Mouse (Mus musculus) E14TG2a.4 (cell line): ENCODE data around the gene Hydin.
A peak's percentile ranks its signal among the peaks of the same experiment; 100 is the strongest.

ENCODE experiments used
- H3K27me3 ChIP-seq: 2 replicates; pipeline ENCODE4 v1.6.1; 2014; ENCODE audit warnings: low read length, control low read depth; ENCODE audit not compliant: insufficient read depth
- H3K36me3 ChIP-seq: 2 replicates; pipeline ENCODE4 v1.6.1; 2014; ENCODE audit warnings: low read length, control low read depth; ENCODE audit not compliant: insufficient read depth
- H3K4me1 ChIP-seq: replicated peaks from 2 replicates; pipeline ENCODE4 v1.6.1; 2014; ENCODE audit warnings: low read depth, low read length, control low read depth
- H3K4me3 ChIP-seq: replicated peaks from 2 replicates; pipeline ENCODE4 v1.5.1; 2014; ENCODE audit warnings: mild to moderate bottlenecking, low read length
- H3K9me3 ChIP-seq: 2 replicates; pipeline ENCODE4 v1.6.1; 2014; ENCODE audit warnings: low read length, control low read depth
- CTCF ChIP-seq: conservative IDR thresholded peaks from 2 replicates; pipeline ENCODE4 v1.5.1; 2014; ENCODE audit warnings: low read length
- NANOG ChIP-seq: IDR thresholded peaks from 2 replicates; pipeline ENCODE4 v1.6.1; 2014; ENCODE audit warnings: borderline replicate concordance, low read length, mixed read lengths
- POU5F1 ChIP-seq: IDR thresholded peaks from 2 replicates; pipeline ENCODE4 v1.6.1; 2014; ENCODE audit warnings: low read length, borderline replicate concordance

The Hydin gene

DNA sequence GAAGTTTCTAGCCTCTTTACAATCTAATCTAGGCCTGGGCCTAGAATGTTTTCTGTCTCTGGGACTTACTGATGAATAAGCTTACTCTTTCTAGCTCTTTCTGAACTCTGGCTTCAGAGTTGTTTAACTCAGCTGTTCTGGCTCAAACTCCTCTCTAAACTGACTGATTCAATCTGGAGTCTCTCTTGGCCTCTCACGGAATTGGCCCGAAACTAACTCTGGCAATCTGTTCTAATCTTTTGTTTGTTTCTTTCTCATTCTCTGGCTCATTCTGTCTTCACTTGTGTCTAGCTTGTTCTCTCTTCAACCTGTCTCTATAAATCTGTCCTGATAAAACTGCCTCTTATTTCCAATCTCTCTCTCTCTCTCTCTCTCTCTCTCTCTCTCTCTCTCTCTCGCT is 137.7 kb downstream of the Hydin start:
- H3K36me3 ChIP-seq = no peaks in the 10 kb centered on the region
- H3K9me3 ChIP-seq = no peaks in the 10 kb centered on the region
- no peaks in the 10 kb centered on the region for H3K27me3 ChIP-seq
- H3K4me1 ChIP-seq = no peaks in the 10 kb centered on the region
- TF ChIP-seq POU5F1 (no peak), CTCF (no peak), NANOG (no peak)
- H3K4me3 ChIP-seq = no peak overlapping the region

- Histone ChIP-seq H3K9me3 (no peaks in the 10 kb centered on the region), H3K27me3 (no peaks in the 10 kb centered on the region), H3K4me3 (no peak overlapping the region), H3K36me3 (no peaks in the 10 kb centered on the region), H3K4me1 (peaks cover 30% of the 10 kb centered on the region)
- TF ChIP-seq CTCF (no peak), NANOG (peak; percentile 33; the same call in 1 of the 2 replicates)
These were observed 148.3 kb downstream of the Hydin start for GRCm38 (mm10) chr8:110415121-110415520.

GRCm38 (mm10) chr8:110416931-110417330 is 150.2 kb downstream of the Hydin start:
- Histone ChIP-seq H3K36me3 (no peaks in the 10 kb centered on the region), H3K9me3 (no peaks in the 10 kb centered on the region), H3K4me3 (no peak overlapping the region), H3K27me3 (no peaks in the 10 kb centered on the region), H3K4me1 (peaks cover 30% of the 10 kb centered on the region)
- no peak for TF ChIP-seq POU5F1
- TF ChIP-seq CTCF = no peak
- no peak for TF ChIP-seq NANOG

DNA sequence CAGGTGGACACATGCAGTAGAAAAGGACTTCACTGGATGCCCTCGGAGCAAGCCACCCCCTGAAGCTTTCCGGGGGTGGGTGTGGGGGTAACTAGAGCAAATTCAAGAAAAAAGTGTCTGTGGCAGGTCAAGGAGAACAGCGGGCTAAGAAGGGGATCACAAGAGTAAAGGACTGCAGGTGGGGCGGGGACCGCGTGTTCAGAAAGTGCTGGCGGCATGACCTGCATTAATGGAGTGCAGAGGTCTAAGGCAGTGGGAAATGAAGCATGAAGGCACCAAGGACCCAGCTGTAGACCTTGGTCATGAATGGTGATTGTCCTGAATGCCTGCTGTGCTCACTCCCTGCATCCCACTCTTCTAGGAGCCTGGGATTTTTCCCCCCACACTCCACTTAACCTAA is 151.0 kb downstream of the Hydin start:
- no peaks in the 10 kb centered on the region for H3K9me3 ChIP-seq
- no peaks in the 10 kb centered on the region for H3K36me3 ChIP-seq
- no peaks in the 10 kb centered on the region for H3K27me3 ChIP-seq
- TF ChIP-seq POU5F1 (no peak), NANOG (no peak), CTCF (no peak)
- H3K4me3 ChIP-seq = no peak overlapping the region
- peaks cover 30% of the 10 kb centered on the region for H3K4me1 ChIP-seq

DNA sequence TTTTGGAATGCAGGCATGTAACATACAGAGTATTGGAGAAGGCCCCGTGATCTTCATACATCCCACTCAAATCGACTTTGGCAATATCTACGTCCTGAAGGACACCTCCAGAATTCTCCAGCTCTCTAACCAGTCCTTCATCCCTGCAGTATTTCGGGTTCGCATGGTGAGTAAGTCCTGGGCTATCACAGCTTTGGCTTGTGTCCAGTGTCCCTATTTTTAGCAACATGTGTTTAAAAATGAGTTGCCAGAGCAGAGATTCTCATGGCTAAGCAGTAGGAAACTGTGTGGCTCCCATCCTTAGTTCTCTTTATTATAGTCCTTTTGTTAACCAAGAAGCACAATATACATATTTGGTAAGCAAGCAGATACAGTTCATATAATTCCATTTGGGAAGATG is 152.9 kb downstream of the Hydin start:
- H3K36me3 ChIP-seq = no peaks in the 10 kb centered on the region
- no peaks in the 10 kb centered on the region for H3K27me3 ChIP-seq
- H3K4me1 ChIP-seq = peaks cover 13% of the 10 kb centered on the region
- no peak overlapping the region for H3K4me3 ChIP-seq
- no peak for TF ChIP-seq POU5F1
- no peak for TF ChIP-seq NANOG
- TF ChIP-seq CTCF = no peak
- H3K9me3 ChIP-seq = no peaks in the 10 kb centered on the region

DNA sequence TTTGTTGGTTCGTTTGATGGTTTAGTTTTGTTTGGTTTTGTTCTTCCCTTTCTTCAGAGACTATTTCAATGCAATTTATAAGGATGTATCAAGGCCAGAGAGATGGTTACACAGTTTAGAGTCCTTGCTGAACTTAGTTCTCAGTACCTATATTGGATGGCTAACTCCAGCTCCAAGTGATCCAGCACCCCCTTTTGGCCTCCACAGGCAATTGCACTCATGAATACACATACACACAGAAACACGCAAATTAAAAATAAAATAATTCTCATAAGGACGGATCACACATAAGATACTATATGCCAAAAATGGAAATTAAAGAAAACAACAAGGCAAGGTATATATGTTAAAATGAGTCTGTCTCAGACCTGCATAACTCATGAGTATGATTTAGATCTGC is 153.4 kb downstream of the Hydin start:
- no peak overlapping the region for H3K4me3 ChIP-seq
- peaks cover 8% of the 10 kb centered on the region for H3K4me1 ChIP-seq
- TF ChIP-seq CTCF (peak; percentile 82), POU5F1 (no peak)
- no peaks in the 10 kb centered on the region for H3K9me3 ChIP-seq
- H3K27me3 ChIP-seq = no peaks in the 10 kb centered on the region; the same call in 1 of the 2 replicates
- H3K36me3 ChIP-seq = no peaks in the 10 kb centered on the region

- H3K4me1 ChIP-seq = no peaks in the 10 kb centered on the region
- H3K4me3 ChIP-seq = no peak overlapping the region
- no peaks in the 10 kb centered on the region for H3K9me3 ChIP-seq
- no peaks in the 10 kb centered on the region for H3K36me3 ChIP-seq
- TF ChIP-seq POU5F1 (no peak), CTCF (no peak), NANOG (no peak)
- H3K27me3 ChIP-seq = no peaks in the 10 kb centered on the region; the same call in 1 of the 2 replicates
These were observed 157.4 kb downstream of the Hydin start for GRCm38 (mm10) chr8:110424146-110424545.

- TF ChIP-seq CTCF (no peak), POU5F1 (no peak), NANOG (no peak)
- Histone ChIP-seq H3K9me3 (peaks cover 4% of the 10 kb centered on the region; the same call in 1 of the 2 replicates), H3K4me3 (no peak overlapping the region), H3K36me3 (no peaks in the 10 kb centered on the region), H3K4me1 (no peaks in the 10 kb centered on the region), H3K27me3 (no peaks in the 10 kb centered on the region)
These were observed 164.6 kb downstream of the Hydin start for GRCm38 (mm10) chr8:110431340-110431739.

GRCm38 (mm10) chr8:110440528-110440927 is 173.8 kb downstream of the Hydin start:
- Histone ChIP-seq H3K27me3 (no peaks in the 10 kb centered on the region), H3K4me3 (no peak overlapping the region), H3K9me3 (no peaks in the 10 kb centered on the region), H3K36me3 (no peaks in the 10 kb centered on the region), H3K4me1 (no peaks in the 10 kb centered on the region)
- TF ChIP-seq NANOG = no peak
- TF ChIP-seq POU5F1 = no peak
- no peak for TF ChIP-seq CTCF

GRCm38 (mm10) chr8:110444276-110444675 is 177.5 kb downstream of the Hydin start:
- H3K9me3 ChIP-seq = no peaks in the 10 kb centered on the region
- no peaks in the 10 kb centered on the region for H3K4me1 ChIP-seq
- H3K27me3 ChIP-seq = no peaks in the 10 kb centered on the region; the same call in 1 of the 2 replicates
- H3K4me3 ChIP-seq = no peak overlapping the region
- TF ChIP-seq CTCF (no peak), POU5F1 (no peak), NANOG (no peak)
- H3K36me3 ChIP-seq = no peaks in the 10 kb centered on the region
